Mouse (Mus musculus) heart, postnatal 0 days (tissue): ENCODE measurements around the gene Sult4a1.

ENCODE experiments used
- CTCF ChIP-seq: IDR thresholded peaks from 2 replicates; pipeline ENCODE4 v1.5.1; 2016; ENCODE audit warnings: antibody characterized with exemption, control low read depth, low read depth
- EP300 ChIP-seq: IDR thresholded peaks from 2 replicates; pipeline ENCODE4 v1.6.1; 2016; ENCODE audit warnings: antibody characterized with exemption, low read depth

GRCm38 (mm10) chr15:84058841-84059240 is 46.7 kb downstream of the Sult4a1 start:
- TF ChIP-seq CTCF = no peak
- TF ChIP-seq EP300 = no peak
